Mouse (Mus musculus) Muller cell, postnatal 12 days (primary cell): ENCODE results near the gene Ssc5d.

ENCODE experiments used
- DNase-seq: peaks from one replicate; pipeline ENCODE4 v3.0.0-alpha.2; 2015; ENCODE audit errors: inconsistent ontology term

Gene Ssc5d

GRCm38 (mm10) chr7:4919971-4920370 is 5.6 kb upstream of the Ssc5d start:
- no peak for DNase-seq

GRCm38 (mm10) chr7:4920496-4920895 is 5.1 kb upstream of the Ssc5d start:
- no peak for DNase-seq

DNA sequence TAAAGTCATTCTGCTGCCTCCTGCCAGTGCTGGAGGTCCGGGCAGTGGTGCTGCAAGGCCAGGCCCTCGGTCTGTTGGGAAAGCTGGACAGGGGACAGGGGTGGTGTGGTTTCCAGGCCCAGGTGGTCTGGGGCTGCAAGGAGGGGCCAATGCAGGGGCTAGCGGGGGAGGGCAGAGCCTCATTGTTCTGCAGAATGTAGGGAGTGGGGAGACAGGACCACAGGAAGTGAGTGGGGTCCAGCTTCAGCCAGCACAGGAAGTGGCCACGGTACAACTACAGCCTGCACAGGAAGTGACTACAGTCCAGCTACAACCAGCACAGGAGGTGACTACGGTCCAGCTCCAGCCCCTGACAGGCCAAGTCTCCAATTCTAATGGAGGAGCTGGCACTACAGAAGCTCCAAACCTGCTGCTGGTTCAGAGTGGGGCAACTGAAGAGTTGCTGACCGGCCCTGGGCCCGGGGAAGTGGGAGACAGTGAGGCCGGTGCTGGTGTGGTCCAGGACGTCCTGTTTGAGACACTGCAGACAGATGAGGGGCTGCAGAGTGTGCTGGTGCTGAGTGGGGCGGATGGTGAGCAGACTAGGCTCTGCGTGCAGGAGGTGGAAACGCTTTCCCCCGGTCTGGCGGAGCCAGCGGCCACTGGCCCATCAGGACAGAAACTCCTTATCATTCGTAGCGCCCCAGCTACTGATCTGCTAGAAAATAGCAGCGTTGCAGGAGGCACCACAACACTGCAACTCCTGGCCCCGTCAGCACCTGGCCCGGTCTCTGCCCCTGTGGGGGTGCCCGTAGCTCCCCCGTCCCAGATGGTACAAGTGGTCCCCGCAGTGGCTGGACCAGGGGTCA is 4.4 kb upstream of the Ssc5d start:
- no peak for DNase-seq

DNA sequence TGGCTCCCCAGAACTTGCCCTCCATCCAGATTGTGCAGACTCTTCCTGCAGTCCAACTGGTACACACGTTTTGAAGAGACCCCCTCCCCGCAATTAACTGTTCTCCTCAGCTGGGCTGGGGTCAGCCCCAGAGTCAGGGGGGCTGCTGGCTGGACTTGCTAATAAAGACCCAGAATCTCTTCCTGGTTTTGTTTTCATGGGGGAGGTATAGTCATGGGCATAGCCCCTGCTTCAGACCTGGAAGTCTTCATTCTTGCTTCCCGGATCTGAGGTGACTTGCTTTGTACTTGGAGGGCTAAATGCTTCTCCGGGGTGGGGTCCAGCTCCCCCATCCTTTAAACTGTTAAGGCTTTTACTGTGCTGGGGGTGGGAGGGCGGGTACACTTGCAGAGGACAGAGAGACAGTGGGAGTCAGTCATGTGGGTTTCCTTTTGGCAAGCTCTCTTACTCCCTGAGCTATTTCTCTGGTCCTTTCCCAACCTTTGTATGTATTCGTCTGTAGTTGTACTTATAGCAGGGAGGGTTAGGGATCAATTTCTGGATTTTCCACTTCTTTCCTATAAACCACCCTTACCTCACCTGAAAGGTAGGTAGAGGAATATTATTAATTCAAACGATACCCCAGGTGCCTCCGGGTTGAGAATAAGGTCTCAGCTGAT is 3.6 kb upstream of the Ssc5d start, which contains the start of gene Nat14:
TSS of gene Nat14 (plus strand) at position 205 of the 659 bp plus-strand sequence.
- no peak for DNase-seq

DNA sequence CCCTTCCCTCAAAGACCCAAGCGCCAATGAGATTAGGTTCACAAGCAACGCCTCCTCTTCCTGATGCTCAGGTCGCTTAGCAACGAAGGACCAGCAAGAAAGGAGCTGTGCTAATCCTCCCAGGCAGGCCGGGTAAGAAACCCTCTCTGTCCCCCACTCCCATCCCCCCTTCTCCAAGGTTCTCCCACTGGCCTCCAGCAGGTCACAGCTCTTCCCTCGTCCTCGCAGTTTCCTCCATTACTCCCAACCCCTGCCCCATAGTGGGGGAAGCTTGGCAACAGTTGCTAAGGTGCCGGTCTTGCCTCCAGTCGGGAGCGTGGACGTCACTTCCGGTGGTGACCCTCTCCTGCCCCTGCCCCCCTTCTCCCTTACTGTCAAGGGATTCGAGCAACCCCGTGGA is 3.1 kb upstream of the Ssc5d start:
- DNase-seq, result peak; percentile 85

DNA sequence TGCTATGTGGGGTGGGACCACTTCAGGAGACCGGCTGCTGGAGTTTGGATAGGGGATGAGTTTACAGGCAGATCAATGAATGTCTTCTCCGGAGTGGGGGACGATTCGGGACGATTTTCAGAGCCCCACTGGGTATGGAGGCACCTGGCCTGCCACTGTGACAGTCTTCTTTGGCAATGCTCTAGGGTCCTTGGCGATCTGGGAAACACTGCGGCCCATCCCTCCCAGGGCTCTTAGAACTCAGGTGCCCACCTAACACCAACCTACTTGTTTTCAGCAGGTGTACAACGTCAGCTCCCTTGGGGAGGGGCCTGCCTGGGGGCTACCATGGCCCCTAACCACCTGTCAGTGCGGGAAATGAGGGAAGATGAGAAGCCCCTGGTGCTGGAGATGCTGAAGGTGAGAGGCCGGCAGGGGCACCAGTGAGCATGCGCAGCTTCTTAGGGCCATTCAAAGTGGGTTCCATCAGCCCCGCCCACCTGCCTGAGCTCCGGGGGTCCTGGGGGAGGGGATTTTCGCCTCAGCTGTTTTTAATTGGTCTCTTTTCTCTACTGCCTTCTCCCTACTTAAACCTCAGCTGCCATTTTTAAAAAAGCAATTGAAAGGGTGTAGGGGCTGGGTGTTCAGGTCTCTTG is 2.5 kb upstream of the Ssc5d start:
- peak; percentile 73 for DNase-seq

DNA sequence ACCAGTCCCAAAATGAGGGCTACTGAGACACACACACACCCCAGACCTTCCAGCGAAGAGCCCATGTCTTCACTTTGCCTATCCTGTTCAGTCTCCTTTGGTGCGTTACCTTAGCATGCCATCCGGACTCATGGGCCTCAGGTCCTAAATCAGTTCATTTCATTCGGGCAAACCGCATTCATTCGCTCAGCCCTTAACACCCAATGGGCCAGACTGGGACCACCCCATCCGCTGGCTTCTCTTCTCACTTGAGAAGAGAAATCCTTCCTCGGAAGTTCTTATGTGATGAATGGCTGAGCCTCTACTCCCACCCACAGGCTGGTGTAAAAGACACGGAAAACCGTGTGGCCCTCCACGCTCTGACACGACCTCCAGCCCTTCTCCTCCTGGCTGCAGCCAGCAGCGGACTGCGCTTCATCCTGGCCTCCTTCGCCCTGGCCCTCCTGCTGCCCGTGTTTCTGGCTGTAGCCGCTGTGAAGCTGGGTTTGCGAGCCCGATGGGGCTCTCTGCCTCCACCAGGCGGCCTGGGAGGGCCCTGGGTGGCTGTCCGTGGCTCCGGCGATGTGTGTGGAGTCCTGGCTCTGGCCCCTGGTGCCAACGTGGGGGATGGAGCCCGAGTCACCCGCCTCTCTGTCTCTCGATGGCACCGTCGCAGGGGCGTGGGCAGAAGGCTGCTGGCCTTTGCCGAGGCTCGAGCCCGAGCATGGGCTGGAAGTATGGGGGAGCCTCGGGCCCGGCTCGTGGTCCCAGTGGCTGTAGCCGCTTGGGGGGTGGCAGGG is 1.8 kb upstream of the Ssc5d start:
- peak; percentile 86 for DNase-seq

GRCm38 (mm10) chr7:4924483-4924882 is 1.1 kb upstream of the Ssc5d start:
- DNase-seq, result no peak

DNA sequence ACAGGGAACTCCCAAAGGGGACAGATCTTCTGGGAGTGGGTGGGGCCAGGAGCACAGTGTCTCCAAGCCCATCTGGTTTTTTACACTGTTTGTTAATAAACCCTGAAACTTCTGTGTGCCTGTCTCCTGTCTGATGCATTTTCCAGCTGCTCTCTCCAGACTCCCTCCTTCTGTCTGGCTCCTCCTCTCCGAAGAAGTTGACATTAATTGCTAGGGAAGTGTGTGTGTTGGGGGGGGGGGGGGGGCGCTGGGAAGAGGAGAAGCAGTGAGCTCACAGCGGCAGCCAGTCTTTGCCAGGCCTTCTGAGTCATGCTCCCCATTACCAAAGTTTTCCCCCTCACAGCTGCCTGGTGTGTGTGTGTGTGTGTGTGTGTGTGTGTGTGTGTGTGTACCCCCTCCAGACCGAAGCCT is 689 bp upstream of the Ssc5d start:
- DNase-seq, result peak; percentile 92

- no peak for DNase-seq
These were observed 1.3 kb downstream of the Ssc5d start for GRCm38 (mm10) chr7:4926849-4927248.

DNA sequence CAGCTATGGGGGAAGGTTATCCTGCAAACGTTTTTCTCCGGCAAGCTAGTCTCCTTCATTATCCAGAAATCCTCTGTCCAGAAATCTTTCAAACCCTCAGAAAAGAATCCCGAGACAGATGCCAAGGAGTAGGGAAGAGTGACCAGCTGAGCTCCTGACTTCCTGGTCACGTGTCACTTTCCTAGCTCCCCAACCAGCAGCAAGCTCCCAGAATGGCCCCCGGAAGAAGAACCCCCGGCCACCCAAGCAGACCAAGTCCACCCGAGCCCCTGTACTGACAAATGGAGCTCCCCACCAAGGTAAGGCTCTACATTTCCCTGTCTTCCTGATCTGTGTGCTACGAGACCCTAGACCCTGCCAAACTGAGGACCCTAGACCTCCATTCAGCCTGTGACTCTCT is 2.1 kb downstream of the Ssc5d start:
- no peak for DNase-seq

DNA sequence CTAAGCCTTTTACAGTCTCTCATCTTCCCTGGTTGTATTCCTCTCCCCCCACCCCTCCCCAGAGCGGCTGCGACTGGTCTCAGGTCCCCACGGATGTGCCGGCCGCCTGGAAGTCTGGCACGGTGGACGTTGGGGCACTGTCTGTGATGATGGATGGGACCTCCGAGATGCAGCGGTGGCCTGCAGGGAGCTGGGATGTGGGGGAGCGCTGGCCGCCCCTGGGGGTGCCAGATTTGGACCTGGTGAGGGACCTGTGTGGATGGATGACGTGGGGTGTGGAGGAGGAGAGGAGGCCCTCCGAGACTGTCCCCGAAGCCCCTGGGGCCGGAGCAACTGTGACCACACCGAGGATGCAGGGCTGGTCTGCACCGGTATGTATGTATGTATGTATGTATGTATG is 2.7 kb downstream of the Ssc5d start:
- no peak for DNase-seq

GRCm38 (mm10) chr7:4933103-4933502 is 7.5 kb downstream of the Ssc5d start:
- DNase-seq, result no peak

DNA sequence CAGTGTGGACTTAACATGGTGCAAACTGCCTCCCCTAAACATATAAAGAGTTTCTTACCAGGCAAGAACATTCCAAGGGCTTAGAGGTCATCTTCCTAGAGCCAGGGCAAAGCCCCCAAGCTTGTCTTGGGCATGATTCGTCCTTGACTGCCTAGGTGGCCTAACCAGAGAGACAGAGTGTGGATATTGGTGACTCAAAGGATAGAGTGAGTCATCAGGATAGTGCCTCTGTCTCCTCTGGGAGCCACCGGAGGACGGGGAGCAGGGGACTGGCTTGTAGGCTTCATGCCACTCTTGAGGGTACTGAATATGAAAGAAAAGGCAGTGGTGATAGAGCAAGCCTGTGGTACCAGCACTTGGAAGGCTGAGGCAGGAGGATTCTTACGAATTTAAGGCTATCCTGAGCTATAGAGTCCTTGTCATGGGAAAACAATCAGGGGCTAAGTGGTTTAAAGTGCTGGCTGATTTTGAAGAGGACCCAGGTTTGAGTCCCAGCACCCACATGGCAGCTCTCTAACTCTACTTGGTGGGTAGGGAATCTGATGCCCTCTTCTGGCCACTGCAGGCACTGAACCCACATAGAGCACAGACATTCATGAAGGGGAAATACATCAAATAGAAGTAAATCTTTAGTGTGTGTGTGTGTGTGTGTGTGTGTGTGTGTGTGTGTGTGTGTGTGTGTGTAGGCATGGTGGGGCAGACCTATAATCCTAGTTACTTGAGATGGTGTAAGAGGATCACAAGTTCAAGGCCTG is 8.8 kb downstream of the Ssc5d start:
- DNase-seq, result no peak

DNA sequence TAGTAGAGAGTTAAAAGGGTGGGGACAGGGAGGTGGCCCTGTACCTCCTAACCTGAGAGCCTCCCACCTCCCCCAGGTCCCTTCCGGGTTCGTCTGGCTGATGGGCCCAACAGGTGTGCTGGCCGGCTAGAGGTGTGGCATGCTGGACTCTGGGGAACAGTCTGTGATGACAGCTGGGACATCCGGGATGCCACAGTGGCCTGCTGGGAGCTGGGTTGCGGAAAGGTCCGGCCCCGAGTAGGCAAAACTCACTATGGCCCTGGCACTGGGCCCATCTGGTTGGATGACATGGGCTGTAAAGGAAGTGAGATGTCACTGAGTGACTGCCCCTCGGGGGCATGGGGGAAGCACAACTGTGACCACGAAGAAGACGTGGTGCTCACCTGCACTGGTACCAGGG is 11.2 kb downstream of the Ssc5d start:
- no peak for DNase-seq

DNA sequence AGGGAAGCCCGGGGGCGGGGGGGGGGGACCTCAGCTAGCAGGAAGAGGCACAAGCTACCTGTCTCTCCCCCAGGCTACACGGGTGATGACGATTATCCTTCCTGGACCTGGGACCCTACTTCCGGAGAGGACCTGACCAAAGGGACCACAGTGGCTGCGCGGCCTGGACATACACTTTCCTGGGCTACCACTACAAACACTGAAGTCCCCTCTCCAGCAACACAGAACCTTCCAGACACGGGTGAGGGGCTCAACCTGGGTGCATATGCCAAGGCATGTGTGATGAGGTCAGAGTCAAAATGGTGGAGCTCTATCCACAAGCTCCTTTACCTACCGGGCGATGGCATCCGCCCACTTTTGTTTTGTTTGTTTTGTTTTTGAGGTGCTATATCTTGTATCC is 11.8 kb downstream of the Ssc5d start:
- no peak for DNase-seq

GRCm38 (mm10) chr7:4938456-4938855 is 12.9 kb downstream of the Ssc5d start:
- DNase-seq, result peak; percentile 22

DNA sequence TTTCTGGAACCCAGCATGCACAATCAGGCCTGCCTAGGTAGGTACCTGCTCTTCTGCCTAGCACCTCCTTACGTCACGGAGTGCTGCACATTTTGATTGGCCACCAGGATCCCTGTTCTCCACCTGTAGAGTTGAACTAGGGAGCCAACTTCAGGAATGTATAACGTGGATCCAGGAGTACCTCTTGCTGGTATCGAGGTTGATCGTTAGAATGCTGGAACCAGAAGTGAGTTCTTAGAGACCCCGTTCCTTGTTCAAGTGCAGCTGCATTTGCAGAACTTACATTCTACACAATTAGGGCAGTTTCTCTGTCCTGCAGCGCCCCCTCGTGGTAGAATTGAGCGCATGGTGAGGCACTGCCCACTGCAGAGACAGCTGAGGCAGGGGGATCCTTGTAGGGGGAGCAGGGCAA is 14.5 kb downstream of the Ssc5d start:
- peak; percentile 76 for DNase-seq

- no peak for DNase-seq
These were observed 17.1 kb downstream of the Ssc5d start for GRCm38 (mm10) chr7:4942673-4943072.

GRCm38 (mm10) chr7:4943223-4943815 is 17.7 kb downstream of the Ssc5d start:
- peak; percentile 93 for DNase-seq

GRCm38 (mm10) chr7:4947855-4948254 is 22.3 kb downstream of the Ssc5d start:
- no peak for DNase-seq
